Mouse (Mus musculus) lung, postnatal 0 days (tissue): Measurements from ENCODE around the gene Gm11096. TPM values are rescaled to one million over a fixed set of nuclear protein-coding genes. Genes with fewer than 3 reads are reported as not detected.

Experiments used
- ATAC-seq: fragments of 200-750 bp; cut with Nextera tagmentation; 2 replicates; pipeline ENCODE4 v1.8.0; 2017; ENCODE audit warnings: moderate library complexity
- DNase-seq: peaks from one replicate; pipeline ENCODE4 v3.0.0-alpha.2; 2016; ENCODE audit warnings: low spot score
- H3K27ac ChIP-seq: fragments of 300-500 bp; sonication (generic); 2 replicates; pipeline ENCODE4 v1.5.1; 2014; ENCODE audit warnings: antibody characterized with exemption, mild to moderate bottlenecking, low read length, mixed read lengths
- H3K27me3 ChIP-seq: fragments of 300-500 bp; sonication (generic); replicated peaks from 2 replicates; pipeline ENCODE4 v1.6.1; 2014; ENCODE audit warnings: low read length, mixed read lengths; ENCODE audit not compliant: insufficient read depth
- H3K36me3 ChIP-seq: fragments of 300-500 bp; sonication (generic); 2 replicates; pipeline ENCODE4 v1.6.1; 2014; ENCODE audit warnings: low read length, mixed read lengths; ENCODE audit not compliant: insufficient read depth
- H3K4me1 ChIP-seq: fragments of 300-500 bp; sonication (generic); 2 replicates; pipeline ENCODE4 v1.6.1; 2014; ENCODE audit warnings: antibody characterized with exemption, low read depth, low read length, mixed read lengths; ENCODE audit not compliant: insufficient read depth
- H3K4me2 ChIP-seq: fragments of 300-500 bp; sonication (generic); replicated peaks from 2 replicates; pipeline ENCODE4 v1.6.1; 2014; ENCODE audit warnings: low read depth, mild to moderate bottlenecking, low read length, moderate library complexity, mixed read lengths
- H3K4me3 ChIP-seq: fragments of 300-500 bp; sonication (generic); 2 replicates; pipeline ENCODE4 v1.5.1; 2014; ENCODE audit warnings: low read depth, low read length
- H3K9ac ChIP-seq: fragments of 300-500 bp; sonication (generic); replicated peaks from 2 replicates; pipeline ENCODE4 v1.6.1; 2014; ENCODE audit warnings: low read depth, mild to moderate bottlenecking
- H3K9me3 ChIP-seq: fragments of 300-500 bp; sonication (generic); 2 replicates; pipeline ENCODE4 v1.6.1; 2016; ENCODE audit warnings: low read length, mixed read lengths
- CTCF ChIP-seq: IDR thresholded peaks from 2 replicates; pipeline ENCODE4 v1.5.1; 2016; ENCODE audit warnings: antibody characterized with exemption, mild to moderate bottlenecking
- EP300 ChIP-seq: IDR thresholded peaks from 2 replicates; pipeline ENCODE4 v1.6.1; 2016; ENCODE audit warnings: antibody characterized with exemption, mild to moderate bottlenecking, control low read depth
- WGBS: fragments of 180-500 bp; shearing (Covaris S2); extraction: QIAGEN DNeasy Blood & Tissue Kit; methylation state at CpG from one replicate; pipeline ENCODE4 v1.1.7; 2014; 5-methylcytosine and 5-hydroxymethylcytosine counted together
- polyA plus RNA-seq: library from polyadenylated mRNA; unstranded; fragments of >200 nt; fragmentation: Nextera tagmentation; extraction: Ambion mirVana; gene quantifications from 2 replicates; pipeline ENCODE4 v1.2.1, GENCODE M21; 2015

Gene Gm11096
- polyA plus RNA-seq, 1 experiment from 2014 or later: not detected

DNA sequence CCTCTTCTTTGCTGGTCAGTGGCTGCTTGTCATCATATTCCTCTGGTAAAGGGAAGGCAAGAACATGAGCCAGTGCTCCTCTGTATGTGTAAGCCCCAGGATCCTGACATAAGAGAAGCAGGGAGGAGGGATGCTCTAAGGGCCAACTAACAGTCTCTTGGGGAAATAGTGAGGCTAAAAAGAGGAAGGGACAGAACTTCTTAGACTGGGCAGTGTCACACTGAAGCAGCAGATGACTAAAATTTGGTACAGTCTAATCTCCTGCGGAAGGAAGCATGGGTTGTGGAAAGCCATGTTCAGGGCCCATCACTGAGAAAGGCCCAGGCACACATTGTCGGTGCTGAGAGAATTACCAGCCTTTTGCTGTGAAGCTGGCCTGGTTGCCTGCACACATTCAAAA, 8.8 kb upstream of the Gm11096 start:
- Histone ChIP-seq H3K9me3 (no peaks in the 10 kb centered on the region), H3K9ac (no peak overlapping the region), H3K4me2 (no peak overlapping the region), H3K27ac (no peak overlapping the region), H3K4me1 (no peaks in the 10 kb centered on the region), H3K27me3 (no peaks in the 10 kb centered on the region), H3K4me3 (no peak overlapping the region), H3K36me3 (no peaks in the 10 kb centered on the region)
- ATAC-seq: no peak
- no peak for DNase-seq
- TF ChIP-seq EP300: no peak
- TF ChIP-seq CTCF: no peak
- 90% methylated on average over 2 of the region's 2 CpGs for WGBS

GRCm38 (mm10) chr17:81433148-81433547, 8.4 kb upstream of the Gm11096 start:
- Histone ChIP-seq H3K27me3 (no peaks in the 10 kb centered on the region), H3K4me1 (no peaks in the 10 kb centered on the region), H3K9me3 (no peaks in the 10 kb centered on the region), H3K9ac (no peak overlapping the region), H3K4me3 (no peak overlapping the region), H3K4me2 (no peak overlapping the region), H3K27ac (no peak overlapping the region), H3K36me3 (no peaks in the 10 kb centered on the region)
- no peak for ATAC-seq
- 24% methylated on average over 5 of the region's 5 CpGs for WGBS
- TF ChIP-seq EP300 (no peak), CTCF (no peak)
- no peak for DNase-seq

DNA sequence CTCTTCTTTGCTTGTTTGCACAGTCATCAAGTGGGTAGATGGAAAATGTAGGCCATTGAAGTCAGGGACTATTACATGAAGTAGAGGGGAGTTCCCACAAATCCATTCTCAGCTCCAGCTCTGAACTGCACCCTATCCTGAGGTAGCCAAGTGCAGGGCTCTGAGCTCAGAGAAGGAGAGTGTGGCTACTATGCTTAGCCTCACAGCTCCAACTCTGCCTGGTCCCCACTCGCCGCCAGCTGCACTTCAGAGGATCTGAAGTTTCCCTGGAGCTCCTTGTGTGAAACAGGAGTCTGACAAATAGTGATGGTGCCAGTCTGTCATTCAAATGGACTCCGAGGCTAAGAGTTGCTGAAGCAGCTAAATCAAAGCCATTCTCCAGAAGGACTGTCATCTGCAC, 13.7 kb downstream of the Gm11096 start:
- DNase-seq: no peak
- Histone ChIP-seq H3K9ac (no peak overlapping the region), H3K4me3 (no peak overlapping the region), H3K27me3 (no peaks in the 10 kb centered on the region), H3K4me1 (no peaks in the 10 kb centered on the region), H3K9me3 (no peaks in the 10 kb centered on the region), H3K4me2 (no peak overlapping the region), H3K36me3 (no peaks in the 10 kb centered on the region), H3K27ac (no peak overlapping the region)
- no peak; the same call in 1 of the 2 replicates for ATAC-seq
- TF ChIP-seq EP300 (no peak), CTCF (no peak)
- 55% methylated on average over 3 of the region's 3 CpGs for WGBS

- no peak overlapping the region for H3K27ac ChIP-seq
- H3K4me3 ChIP-seq: no peak overlapping the region
- TF ChIP-seq EP300 (no peak), CTCF (no peak)
- H3K4me2 ChIP-seq: no peak overlapping the region
- 69% methylated on average over 7 of the region's 7 CpGs for WGBS
- H3K4me1 ChIP-seq: no peaks in the 10 kb centered on the region
- DNase-seq (no peak), ATAC-seq (no peak)
- H3K36me3 ChIP-seq: no peaks in the 10 kb centered on the region
- H3K9ac ChIP-seq: no peak overlapping the region
- H3K9me3 ChIP-seq: no peaks in the 10 kb centered on the region
- H3K27me3 ChIP-seq: no peaks in the 10 kb centered on the region
Observed at GRCm38 (mm10) chr17:81455977-81456376, 14.4 kb downstream of the Gm11096 start.

DNA sequence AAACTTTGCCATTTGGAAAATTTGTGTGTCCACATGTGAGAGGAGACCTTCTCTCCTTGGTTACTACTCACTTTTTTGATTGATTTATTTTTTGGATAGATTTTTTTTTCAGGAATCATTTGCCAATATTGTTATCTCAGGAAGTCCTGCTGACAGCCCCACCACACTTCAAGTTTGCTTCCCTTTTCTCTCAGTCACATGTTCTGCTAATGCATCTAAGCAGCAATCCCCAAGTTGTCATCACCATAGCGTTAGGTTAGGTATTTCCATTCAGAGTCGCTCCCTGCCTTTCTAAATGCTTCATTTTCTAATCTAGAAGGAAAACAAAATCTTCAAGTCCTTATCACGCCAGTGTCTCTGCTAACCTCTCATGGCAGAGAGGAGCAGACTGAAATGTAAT, 17.8 kb downstream of the Gm11096 start:
- Histone ChIP-seq H3K4me1 (no peaks in the 10 kb centered on the region), H3K4me2 (no peak overlapping the region), H3K4me3 (no peak overlapping the region), H3K27ac (no peak overlapping the region), H3K9ac (no peak overlapping the region), H3K36me3 (no peaks in the 10 kb centered on the region), H3K27me3 (no peaks in the 10 kb centered on the region), H3K9me3 (no peaks in the 10 kb centered on the region)
- ATAC-seq (no peak), DNase-seq (no peak)
- WGBS: 72% methylated on average over 3 of the region's 3 CpGs
- no peak for TF ChIP-seq EP300

GRCm38 (mm10) chr17:81468941-81469340, 27.4 kb downstream of the Gm11096 start:
- Histone ChIP-seq H3K4me1 (no peaks in the 10 kb centered on the region), H3K4me2 (no peak overlapping the region), H3K27ac (0 out of 2 replicates have a peak overlapping the region, but pooled peaks have one; percentile 47), H3K36me3 (no peaks in the 10 kb centered on the region), H3K9ac (no peak overlapping the region), H3K9me3 (no peaks in the 10 kb centered on the region), H3K27me3 (no peaks in the 10 kb centered on the region), H3K4me3 (no peak overlapping the region)
- 51% methylated on average over 5 of the region's 5 CpGs for WGBS
- ATAC-seq (peak; percentile 94), DNase-seq (peak; percentile 87)
- TF ChIP-seq EP300 (peak; percentile 42; the same call in 1 of the 2 replicates), CTCF (no peak)

GRCm38 (mm10) chr17:81473363-81473762, 31.8 kb downstream of the Gm11096 start:
- H3K4me1 ChIP-seq: no peaks in the 10 kb centered on the region
- H3K9me3 ChIP-seq: no peaks in the 10 kb centered on the region
- H3K9ac ChIP-seq: no peak overlapping the region
- WGBS: 81% methylated on average over 3 of the region's 3 CpGs
- no peak overlapping the region for H3K4me2 ChIP-seq
- H3K36me3 ChIP-seq: no peaks in the 10 kb centered on the region
- no peak overlapping the region for H3K4me3 ChIP-seq
- H3K27me3 ChIP-seq: no peaks in the 10 kb centered on the region
- DNase-seq (no peak), ATAC-seq (no peak)
- TF ChIP-seq EP300: no peak
- no peak for TF ChIP-seq CTCF
- no peak overlapping the region for H3K27ac ChIP-seq
